Mouse (Mus musculus) brain, embryonic 14.5 days (tissue): ENCODE data around the gene Efs. TPM values are rescaled to one million over a fixed set of nuclear protein-coding genes. Genes with fewer than 3 reads are reported as not detected.

Experiments used
- DNase-seq: peaks from one replicate; pipeline ENCODE4 v3.0.0-alpha.2; 2011; ENCODE audit warnings: low read depth
- CTCF ChIP-seq: fragments of 200-500 bp; IDR thresholded peaks from 2 replicates; pipeline ENCODE4 v1.5.1; 2012; ENCODE audit warnings: inconsistent platforms, mild to moderate bottlenecking, moderate library complexity, borderline replicate concordance; ENCODE audit not compliant: insufficient read depth, insufficient read length; ENCODE audit errors: extremely low read depth
- POLR2A ChIP-seq: fragments of 200-500 bp; IDR thresholded peaks from 2 replicates; pipeline ENCODE4 v1.6.1; 2012; ENCODE audit warnings: mild to moderate bottlenecking, inconsistent platforms, borderline replicate concordance; ENCODE audit not compliant: poor library complexity, insufficient read depth, insufficient read length, severe bottlenecking; ENCODE audit errors: extremely low read depth
- polyA plus RNA-seq: library from polyadenylated mRNA; depleted of rRNA; stranded (reverse); fragments of >200 nt; gene quantifications from 2 replicates; pipeline ENCODE4 v1.2.3, GENCODE M21; 2012

Efs gene
- polyA plus RNA-seq, 1 experiment = 30.9 TPM

- DNase-seq = peak; percentile 65
- TF ChIP-seq CTCF (no peak), POLR2A (no peak)
Measured at GRCm38 (mm10) chr14:54932645-54933150, 6.8 kb upstream of the Efs start, which contains the start of gene Il25. Gene Il25, plus strand, starts transcription at chr14:54932695.

- TF ChIP-seq POLR2A (no peak), CTCF (no peak)
- DNase-seq = peak; percentile 70
Measured at GRCm38 (mm10) chr14:54930431-54930830, 4.5 kb upstream of the Efs start.

- DNase-seq = no peak
- TF ChIP-seq POLR2A (no peak), CTCF (no peak)
Measured at GRCm38 (mm10) chr14:54929801-54930200, 3.9 kb upstream of the Efs start.

- TF ChIP-seq POLR2A (no peak), CTCF (no peak)
- no peak for DNase-seq
Measured at GRCm38 (mm10) chr14:54927296-54927695, 1.4 kb upstream of the Efs start.

- peak; percentile 92 for DNase-seq
- TF ChIP-seq CTCF (no peak), POLR2A (peak; percentile 50; the same call in 1 of the 2 replicates)
Measured at GRCm38 (mm10) chr14:54926401-54927158, 654 bp upstream of the Efs start.

GRCm38 (mm10) chr14:54924641-54925348, 1.1 kb downstream of the Efs start:
- peak; percentile 92 for DNase-seq
- no peak for TF ChIP-seq CTCF
- TF ChIP-seq POLR2A = no peak

GRCm38 (mm10) chr14:54920076-54920685, 5.7 kb downstream of the Efs start:
- no peak for DNase-seq

GRCm38 (mm10) chr14:54913343-54913742, 12.6 kb downstream of the Efs start:
- no peak for DNase-seq
- TF ChIP-seq POLR2A (no peak), CTCF (no peak)

More at GRCm38 (mm10) chr14:54920076-54920685, 5.7 kb downstream of the Efs start:
- TF ChIP-seq POLR2A = no peak
- TF ChIP-seq CTCF = no peak

- DNase-seq = peak; percentile 96
- TF ChIP-seq CTCF = no peak
- peak; percentile 97 for TF ChIP-seq POLR2A
Measured at GRCm38 (mm10) chr14:54912886-54913285, 13.0 kb downstream of the Efs start, which contains the start of gene Slc22a17. Gene Slc22a17, minus strand, starts transcription at chr14:54913132.

GRCm38 (mm10) chr14:54912109-54912850, 13.6 kb downstream of the Efs start:
- peak; percentile 64 for DNase-seq
- TF ChIP-seq POLR2A (no peak), CTCF (no peak)
